Mouse (Mus musculus) ES-Bruce4 (cell line): ENCODE data around the gene Rgl3.

Experiments used
- CTCF ChIP-seq: IDR thresholded peaks from one replicate; pipeline ENCODE4 v1.8.1; 2011; ENCODE audit warnings: low read depth, low read length
- EP300 ChIP-seq: IDR thresholded peaks from 2 replicates; pipeline ENCODE4 v1.6.1; 2011; ENCODE audit warnings: low read depth, low read length; ENCODE audit not compliant: insufficient read depth
- POLR2A ChIP-seq: IDR thresholded peaks from one replicate; pipeline ENCODE4 v1.8.1; 2011; ENCODE audit warnings: low read length; ENCODE audit not compliant: insufficient read depth

DNA sequence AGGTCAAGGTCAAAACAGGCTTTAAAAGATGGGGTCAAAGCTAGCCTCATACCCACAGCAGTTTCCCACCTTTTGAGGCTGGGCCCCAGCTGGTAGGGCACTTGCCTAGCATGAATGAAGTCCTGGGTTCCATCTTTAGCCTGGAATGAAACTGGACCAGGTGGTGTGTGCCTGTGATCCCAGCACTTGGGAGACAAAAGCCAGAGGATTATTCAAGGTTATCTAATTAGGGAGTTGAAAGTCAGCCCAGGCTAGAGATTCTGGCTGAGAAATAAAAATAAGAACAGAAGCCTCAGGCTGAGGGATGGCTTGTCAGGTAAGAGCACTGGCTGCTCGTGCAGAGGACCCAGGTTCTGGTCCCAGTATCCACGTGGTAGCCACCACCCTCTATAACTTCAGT is 57.2 kb downstream of the Rgl3 start:
- TF ChIP-seq CTCF (no peak), POLR2A (no peak), EP300 (no peak)
